Mouse (Mus musculus): ENCODE measurements around the gene Gabrb1. TPM values are rescaled to one million over a fixed set of nuclear protein-coding genes. Genes with fewer than 3 reads are reported as not detected.

The Gabrb1 gene
- polyA plus RNA-seq, 2 experiments, result under 0.01 to 0.03 TPM

DNA sequence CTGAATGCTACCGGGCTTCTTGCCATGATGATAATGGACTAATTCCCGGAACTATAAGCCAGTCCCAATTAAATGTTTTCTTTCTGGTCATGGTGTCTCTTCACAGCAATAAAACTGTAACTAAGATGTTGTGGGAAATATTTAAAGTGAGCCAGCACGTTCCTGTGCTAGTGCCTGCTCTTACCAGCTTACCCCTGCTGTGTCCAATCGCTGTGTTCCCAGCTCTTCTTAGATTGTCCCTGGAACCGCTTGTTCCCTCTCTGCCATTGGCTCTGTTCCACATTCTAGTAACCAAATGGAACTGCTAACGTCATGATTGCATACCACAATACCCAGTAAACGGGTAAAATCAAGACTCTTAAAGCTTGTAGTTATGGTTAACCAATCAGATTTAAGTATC is 533.2 kb downstream of the Gabrb1 start:
- Histone ChIP-seq H3K27ac (no peak overlapping the region), H3K4me3 (ENCODE audit: insufficient read depth in 1 of 2, low read depth in 2 of 2, low read length in 2 of 2) (no peak overlapping the region), H3K4me2 (ENCODE audit: low read depth) (no peak overlapping the region), H3K27me3 (ENCODE audit: control insufficient read depth, insufficient read depth, low read length) (no peaks in the 10 kb centered on the region), H3K36me3 (replicated peaks; ENCODE audit: control insufficient read depth, insufficient read depth, low read depth) (no peaks in the 10 kb centered on the region), H3K9me3 (ENCODE audit: control insufficient read depth, low read length) (no peaks in the 10 kb centered on the region), H3K4me1 (replicated peaks; ENCODE audit: control insufficient read depth in 2 of 2, insufficient read depth in 2 of 2, low read length in 1 of 2) (peaks cover 1 to 3% of the 10 kb centered on the region in 2 experiments; a peak in 2 of 4 replicates), H3K9ac (replicated peaks) (no peak overlapping the region)
- no peak for ATAC-seq (ENCODE audit: insufficient read depth)
- no peak for TF ChIP-seq EP300 (IDR thresholded peaks at IDR 0.05; ENCODE audit: low read depth)
- TF ChIP-seq CTCF (IDR thresholded peaks at IDR 0.05; ENCODE audit: low read depth), result no peak
- 73% methylated on average over 7 of the region's 7 CpGs for WGBS (ENCODE audit: insufficient replicate concordance)
- DNase-seq (ENCODE audit: low read depth in 3 of 3, low spot score in 3 of 3), result no peak

DNA sequence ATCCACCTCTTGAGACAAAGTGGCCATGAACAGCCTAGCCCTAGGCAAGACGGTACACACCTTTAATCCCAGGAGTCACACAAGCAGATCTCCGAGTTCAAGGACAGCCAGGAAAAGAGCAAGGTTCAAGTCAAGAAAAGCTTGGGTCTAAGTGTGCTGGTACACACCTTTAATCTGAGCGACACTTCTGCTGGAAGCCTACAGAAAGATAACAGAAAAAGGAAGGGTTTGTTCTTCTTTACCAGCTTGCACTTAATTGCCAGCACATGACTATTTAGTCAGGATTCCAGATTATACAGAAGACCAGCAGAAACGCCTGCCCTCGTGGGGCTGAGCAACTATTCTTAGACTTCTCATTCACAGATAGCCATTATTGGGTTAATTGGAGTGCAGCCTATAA is 534.0 kb downstream of the Gabrb1 start:
- WGBS (ENCODE audit: insufficient replicate concordance), result 64% methylated on average over 5 of the region's 5 CpGs
- no peaks in the 10 kb centered on the region for H3K9me3 ChIP-seq (ENCODE audit: control insufficient read depth, low read length)
- ATAC-seq (ENCODE audit: insufficient read depth) (no peak), DNase-seq (ENCODE audit: low read depth in 3 of 3, low spot score in 3 of 3) (no peak)
- H3K27ac ChIP-seq, result no peak overlapping the region
- TF ChIP-seq CTCF (IDR thresholded peaks at IDR 0.05; ENCODE audit: low read depth), result no peak
- no peak for TF ChIP-seq EP300 (IDR thresholded peaks at IDR 0.05; ENCODE audit: low read depth)
- H3K9ac ChIP-seq (replicated peaks), result no peak overlapping the region
- H3K4me3 ChIP-seq (ENCODE audit: insufficient read depth in 1 of 2, low read depth in 2 of 2, low read length in 2 of 2), result no peak overlapping the region
- H3K36me3 ChIP-seq (replicated peaks; ENCODE audit: control insufficient read depth, insufficient read depth, low read depth), result no peaks in the 10 kb centered on the region
- no peaks in the 10 kb centered on the region for H3K27me3 ChIP-seq (ENCODE audit: control insufficient read depth, insufficient read depth, low read length)
- no peak overlapping the region for H3K4me2 ChIP-seq (ENCODE audit: low read depth)
- no peaks in the 10 kb centered on the region for H3K4me1 ChIP-seq (replicated peaks; ENCODE audit: control insufficient read depth in 2 of 2, insufficient read depth in 2 of 2, low read length in 1 of 2)

GRCm38 (mm10) chr5:72195442-72195841 is 537.5 kb downstream of the Gabrb1 start:
- ATAC-seq (ENCODE audit: insufficient read depth) (no peak), DNase-seq (ENCODE audit: low read depth in 3 of 3, low spot score in 3 of 3) (no peak)
- H3K4me3 ChIP-seq (ENCODE audit: insufficient read depth in 1 of 2, low read depth in 2 of 2, low read length in 2 of 2), result no peak overlapping the region
- WGBS (ENCODE audit: insufficient replicate concordance), result 46% methylated on average over 1 of the region's 1 CpGs
- no peak overlapping the region for H3K27ac ChIP-seq
- H3K27me3 ChIP-seq (ENCODE audit: control insufficient read depth, insufficient read depth, low read length), result no peaks in the 10 kb centered on the region
- H3K36me3 ChIP-seq (replicated peaks; ENCODE audit: control insufficient read depth, insufficient read depth, low read depth), result no peaks in the 10 kb centered on the region
- H3K9ac ChIP-seq (replicated peaks), result no peak overlapping the region
- TF ChIP-seq CTCF (IDR thresholded peaks at IDR 0.05; ENCODE audit: low read depth) (no peak), EP300 (IDR thresholded peaks at IDR 0.05; ENCODE audit: low read depth) (no peak)
- no peaks in the 10 kb centered on the region for H3K4me1 ChIP-seq (replicated peaks; ENCODE audit: control insufficient read depth in 2 of 2, insufficient read depth in 2 of 2, low read length in 1 of 2)
- H3K4me2 ChIP-seq (ENCODE audit: low read depth), result no peak overlapping the region
- no peaks in the 10 kb centered on the region for H3K9me3 ChIP-seq (ENCODE audit: control insufficient read depth, low read length)

Other genes starting within 250 kb of the Gabrb1 start
- gene Cox7b2, start 109.9 kb upstream of the Gabrb1 start, polyA plus RNA-seq (2012; rRNA removed), result not detected in 2 replicates
- not detected in 2 replicates for gene Cox7b2, start 109.9 kb upstream of the Gabrb1 start, polyA plus RNA-seq (2014; fragmentation: Nextera tagmentation; extraction: Ambion mirVana)
- 0.02 TPM in 2 replicates for gene Gabra4, start 195 bp downstream of the Gabrb1 start, polyA plus RNA-seq (2012; rRNA removed)
- gene Gabra4, start 195 bp downstream of the Gabrb1 start, polyA plus RNA-seq (2014; fragmentation: Nextera tagmentation; extraction: Ambion mirVana), result not detected in 2 replicates